Mouse (Mus musculus) kidney, embryonic 16.5 days (tissue): Measurements from ENCODE around the gene Gtf3c1. TPM values are rescaled to one million over a fixed set of nuclear protein-coding genes. Genes with fewer than 3 reads are reported as not detected.

ENCODE experiments used
- ATAC-seq: fragments of 200-750 bp; cut with Nextera tagmentation; 2 replicates; pipeline ENCODE4 v1.8.0; 2017; ENCODE audit warnings: moderate TSS enrichment; ENCODE audit not compliant: low FRiP score, low TSS enrichment
- H3K27ac ChIP-seq: fragments of 300-500 bp; sonication (generic); 2 replicates; pipeline ENCODE4 v1.5.1; 2014; ENCODE audit warnings: low read length
- H3K27me3 ChIP-seq: fragments of 300-500 bp; sonication (generic); 2 replicates; pipeline ENCODE4 v1.6.1; 2014; ENCODE audit warnings: low read length, control low read depth, mixed read lengths; ENCODE audit not compliant: insufficient read depth
- H3K36me3 ChIP-seq: fragments of 300-500 bp; sonication (generic); 2 replicates; pipeline ENCODE4 v1.6.1; 2014; ENCODE audit warnings: low read length, control low read depth, mixed read lengths; ENCODE audit not compliant: insufficient read depth
- H3K4me1 ChIP-seq: fragments of 300-500 bp; sonication (generic); 2 replicates; pipeline ENCODE4 v1.6.1; 2014; ENCODE audit warnings: low read length, control low read depth, mixed read lengths; ENCODE audit not compliant: insufficient read depth
- H3K4me2 ChIP-seq: fragments of 300-500 bp; sonication (generic); replicated peaks from 2 replicates; pipeline ENCODE4 v1.6.1; 2014; ENCODE audit warnings: low read depth, low read length
- H3K4me3 ChIP-seq: fragments of 300-500 bp; sonication (generic); 2 replicates; pipeline ENCODE4 v1.5.1; 2014; ENCODE audit warnings: mild to moderate bottlenecking, low read length
- H3K9ac ChIP-seq: fragments of 300-500 bp; sonication (generic); replicated peaks from 2 replicates; pipeline ENCODE4 v1.6.1; 2014; ENCODE audit warnings: low read length
- H3K9me3 ChIP-seq: fragments of 300-500 bp; sonication (generic); 2 replicates; pipeline ENCODE4 v1.6.1; 2016; ENCODE audit warnings: low read length, control low read depth
- WGBS: fragments of 180-500 bp; shearing (Covaris S2); extraction: QIAGEN DNeasy Blood & Tissue Kit; methylation state at CpG from one replicate; pipeline ENCODE4 v1.1.7; 2014; 5-methylcytosine and 5-hydroxymethylcytosine counted together
- polyA plus RNA-seq: library from polyadenylated mRNA; unstranded; fragments of >200 nt; fragmentation: Nextera tagmentation; extraction: Ambion mirVana; gene quantifications from 2 replicates; pipeline ENCODE4 v1.2.1, GENCODE M21; 2015

Gtf3c1 gene
- polyA plus RNA-seq, 1 experiment from 2014 or later, result 31.5 TPM

- H3K4me3 ChIP-seq, result no peak overlapping the region
- H3K27ac ChIP-seq, result no peak overlapping the region
- H3K9me3 ChIP-seq, result no peaks in the 10 kb centered on the region
- no peak overlapping the region for H3K4me2 ChIP-seq
- H3K27me3 ChIP-seq, result no peaks in the 10 kb centered on the region
- ATAC-seq, result no peak
- H3K36me3 ChIP-seq, result no peaks in the 10 kb centered on the region
- no peak overlapping the region for H3K9ac ChIP-seq
- WGBS, result 86% methylated on average over 4 of the region's 4 CpGs
- H3K4me1 ChIP-seq, result peaks cover 12% of the 10 kb centered on the region; the same call in 1 of the 2 replicates
Observed at GRCm38 (mm10) chr7:125736366-125737015, 28.9 kb upstream of the Gtf3c1 start.

GRCm38 (mm10) chr7:125733791-125734190, 26.2 kb upstream of the Gtf3c1 start:
- H3K9ac ChIP-seq, result no peak overlapping the region
- WGBS, result 93% methylated on average over 4 of the region's 4 CpGs
- no peak overlapping the region for H3K27ac ChIP-seq
- no peak overlapping the region for H3K4me2 ChIP-seq
- no peaks in the 10 kb centered on the region for H3K4me1 ChIP-seq
- H3K27me3 ChIP-seq, result no peaks in the 10 kb centered on the region
- no peak overlapping the region for H3K4me3 ChIP-seq
- ATAC-seq, result no peak
- H3K36me3 ChIP-seq, result no peaks in the 10 kb centered on the region
- no peaks in the 10 kb centered on the region for H3K9me3 ChIP-seq

GRCm38 (mm10) chr7:125731679-125732078, 24.1 kb upstream of the Gtf3c1 start:
- Histone ChIP-seq H3K27ac (no peak overlapping the region), H3K27me3 (no peaks in the 10 kb centered on the region), H3K4me3 (no peak overlapping the region), H3K36me3 (no peaks in the 10 kb centered on the region), H3K4me1 (no peaks in the 10 kb centered on the region), H3K9me3 (no peaks in the 10 kb centered on the region), H3K4me2 (no peak overlapping the region), H3K9ac (no peak overlapping the region)
- ATAC-seq, result no peak

- no peak overlapping the region for H3K27ac ChIP-seq
- H3K9ac ChIP-seq, result no peak overlapping the region
- 55% methylated on average over 5 of the region's 5 CpGs for whole genome bisulfite sequencing
- no peak overlapping the region for H3K4me2 ChIP-seq
- no peak for ATAC-seq
- no peaks in the 10 kb centered on the region for H3K4me1 ChIP-seq
- no peak overlapping the region for H3K4me3 ChIP-seq
- H3K9me3 ChIP-seq, result no peaks in the 10 kb centered on the region
- H3K36me3 ChIP-seq, result no peaks in the 10 kb centered on the region
- no peaks in the 10 kb centered on the region for H3K27me3 ChIP-seq
Observed at GRCm38 (mm10) chr7:125723189-125723972, 15.8 kb upstream of the Gtf3c1 start.

- H3K27me3 ChIP-seq, result no peaks in the 10 kb centered on the region
- no peak overlapping the region for H3K4me2 ChIP-seq
- H3K4me1 ChIP-seq, result no peaks in the 10 kb centered on the region
- H3K9ac ChIP-seq, result no peak overlapping the region
- ATAC-seq, result no peak
- H3K36me3 ChIP-seq, result no peaks in the 10 kb centered on the region
- H3K27ac ChIP-seq, result no peak overlapping the region
- H3K4me3 ChIP-seq, result no peak overlapping the region
- H3K9me3 ChIP-seq, result no peaks in the 10 kb centered on the region
Observed at GRCm38 (mm10) chr7:125722127-125722526, 14.5 kb upstream of the Gtf3c1 start.

- Histone ChIP-seq H3K36me3 (no peaks in the 10 kb centered on the region), H3K9ac (no peak overlapping the region), H3K27me3 (no peaks in the 10 kb centered on the region), H3K4me3 (no peak overlapping the region), H3K4me2 (no peak overlapping the region), H3K27ac (no peak overlapping the region), H3K9me3 (no peaks in the 10 kb centered on the region), H3K4me1 (no peaks in the 10 kb centered on the region)
- no peak for ATAC-seq
- 84% methylated on average over 4 of the region's 4 CpGs for WGBS
Observed at GRCm38 (mm10) chr7:125721033-125721432, 13.5 kb upstream of the Gtf3c1 start.

GRCm38 (mm10) chr7:125720370-125720769, 12.8 kb upstream of the Gtf3c1 start:
- 61% methylated on average over 5 of the region's 5 CpGs for WGBS
- Histone ChIP-seq H3K9me3 (no peaks in the 10 kb centered on the region), H3K4me1 (no peaks in the 10 kb centered on the region), H3K4me2 (no peak overlapping the region), H3K27me3 (no peaks in the 10 kb centered on the region), H3K27ac (no peak overlapping the region), H3K9ac (no peak overlapping the region), H3K4me3 (no peak overlapping the region), H3K36me3 (no peaks in the 10 kb centered on the region)
- no peak for ATAC-seq

DNA sequence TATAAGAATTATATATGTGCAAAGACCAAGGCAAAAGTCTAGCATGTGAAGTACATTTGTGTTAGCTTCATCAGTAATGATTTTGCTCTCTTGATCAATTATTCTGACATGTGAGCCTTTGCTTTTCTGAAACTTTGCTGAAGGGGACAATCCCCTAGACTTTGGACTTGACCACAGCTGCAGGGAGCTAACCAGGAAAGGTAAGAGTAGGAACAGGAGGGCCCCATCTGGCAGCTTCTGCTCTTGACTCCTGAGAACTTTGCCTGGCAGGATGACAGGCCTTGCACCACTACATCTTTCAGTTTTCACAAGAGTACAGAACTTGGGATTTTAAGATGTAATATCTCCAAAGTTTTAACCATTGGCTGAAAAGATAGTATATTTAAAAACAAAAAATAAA, 10.0 kb upstream of the Gtf3c1 start:
- no peak overlapping the region for H3K27ac ChIP-seq
- no peak overlapping the region for H3K9ac ChIP-seq
- ATAC-seq, result no peak
- no peaks in the 10 kb centered on the region for H3K36me3 ChIP-seq
- H3K4me1 ChIP-seq, result no peaks in the 10 kb centered on the region
- no peaks in the 10 kb centered on the region for H3K27me3 ChIP-seq
- no peak overlapping the region for H3K4me2 ChIP-seq
- H3K9me3 ChIP-seq, result no peaks in the 10 kb centered on the region
- no peak overlapping the region for H3K4me3 ChIP-seq

- 78% methylated on average over 2 of the region's 2 CpGs for WGBS
- Histone ChIP-seq H3K9ac (no peak overlapping the region), H3K4me3 (no peak overlapping the region), H3K27me3 (no peaks in the 10 kb centered on the region), H3K27ac (no peak overlapping the region), H3K36me3 (no peaks in the 10 kb centered on the region), H3K4me2 (no peak overlapping the region), H3K9me3 (no peaks in the 10 kb centered on the region), H3K4me1 (no peaks in the 10 kb centered on the region)
- ATAC-seq, result no peak
Observed at GRCm38 (mm10) chr7:125716724-125717123, 9.1 kb upstream of the Gtf3c1 start.

DNA sequence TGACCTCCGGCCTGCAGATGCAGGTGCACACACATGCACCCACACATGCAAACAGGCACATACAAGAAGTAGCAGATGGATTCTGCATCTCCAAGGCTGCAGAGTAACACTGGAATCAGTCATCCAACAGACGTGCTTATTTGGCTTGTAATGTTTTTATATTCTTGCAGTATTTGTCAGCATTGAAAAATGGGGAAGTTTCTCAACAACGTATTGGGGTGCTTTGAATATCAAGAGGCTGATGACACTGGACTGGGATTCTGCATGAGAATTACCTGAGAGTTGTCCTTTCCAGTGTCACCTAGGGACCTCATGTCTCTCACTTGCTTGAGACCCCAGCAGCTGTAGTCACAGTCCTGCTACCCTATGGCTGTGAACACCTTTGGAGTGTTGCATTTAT, 7.2 kb upstream of the Gtf3c1 start:
- WGBS, result 87% methylated on average over 3 of the region's 3 CpGs

More for the DNA sequence above, 7.2 kb upstream of the Gtf3c1 start:
- Histone ChIP-seq H3K27ac (no peak overlapping the region), H3K4me3 (no peak overlapping the region), H3K36me3 (no peaks in the 10 kb centered on the region), H3K9me3 (no peaks in the 10 kb centered on the region), H3K27me3 (no peaks in the 10 kb centered on the region), H3K4me1 (no peaks in the 10 kb centered on the region), H3K9ac (no peak overlapping the region), H3K4me2 (no peak overlapping the region)
- ATAC-seq, result no peak
